Mouse (Mus musculus): ENCODE measurements around the gene Tspan9.

Gene Tspan9

DNA sequence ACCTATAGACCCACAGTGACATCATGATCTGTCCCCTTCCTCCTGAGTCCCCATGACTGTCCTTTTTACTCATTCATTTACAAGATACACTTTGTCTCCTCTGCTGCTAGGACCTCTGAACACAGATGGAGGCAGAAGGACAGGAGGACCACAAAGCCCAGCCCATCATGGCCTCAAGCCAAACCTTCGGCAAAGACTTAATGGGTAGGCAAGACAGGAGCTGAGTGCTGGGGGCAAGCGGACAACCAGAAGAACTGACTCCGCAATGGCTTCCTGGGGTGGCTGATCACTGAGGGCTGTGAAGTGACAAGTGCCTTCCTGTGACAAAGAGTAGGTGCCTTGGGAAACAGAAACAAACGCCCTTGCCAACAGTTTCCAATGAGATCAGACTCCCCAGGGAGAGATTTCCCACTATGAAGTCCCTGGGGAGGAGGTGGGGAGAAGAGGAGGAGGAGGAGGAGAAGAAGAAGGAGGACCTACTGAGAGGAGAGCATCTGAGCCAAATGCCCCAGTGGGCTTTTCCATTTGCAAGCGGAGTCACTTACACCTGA is 67.9 kb downstream of the Tspan9 start:
- DNase-seq: peak; percentile 49 to 70

- DNase-seq: no peak
These were observed 72.4 kb downstream of the Tspan9 start for GRCm38 (mm10) chr6:128070921-128071558.

DNA sequence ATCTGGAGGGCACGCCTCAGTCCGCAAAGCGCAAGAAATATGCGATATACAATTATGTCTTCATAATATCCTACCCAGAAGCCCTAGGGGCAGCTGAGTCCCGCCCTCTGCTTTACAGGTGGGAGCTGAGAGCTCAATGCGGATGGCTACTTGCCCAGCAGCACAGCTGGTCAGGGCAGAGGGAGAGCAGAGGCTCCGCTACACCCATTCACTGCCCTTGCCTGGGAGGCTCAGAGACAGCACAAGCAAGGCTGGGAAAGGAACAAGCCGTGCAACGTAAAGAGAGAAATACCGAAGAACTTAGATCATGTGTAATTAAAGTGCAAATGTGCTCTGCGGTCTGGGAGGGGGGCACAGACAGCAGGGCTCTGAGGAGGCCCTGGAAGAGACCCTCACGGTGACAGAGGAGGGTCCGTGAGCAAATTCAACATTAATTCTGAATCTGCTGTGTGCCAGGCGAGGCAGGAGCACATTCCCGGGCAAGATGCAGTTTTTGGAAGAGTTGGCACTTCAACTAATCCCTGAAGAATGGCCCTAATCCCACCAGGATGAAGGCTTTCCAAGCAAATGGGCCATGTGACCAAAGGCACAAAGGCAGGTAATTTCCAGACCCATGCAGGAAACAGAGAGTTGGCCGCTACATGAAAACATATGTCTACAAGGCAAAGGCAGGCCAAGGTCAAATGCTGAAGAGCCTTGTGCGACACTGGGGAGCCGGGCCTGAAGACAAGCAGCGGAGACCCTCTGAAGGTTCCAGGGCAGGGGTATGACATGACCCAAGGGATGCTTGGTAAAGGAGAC is 73.1 kb downstream of the Tspan9 start:
- no peak for DNase-seq

DNA sequence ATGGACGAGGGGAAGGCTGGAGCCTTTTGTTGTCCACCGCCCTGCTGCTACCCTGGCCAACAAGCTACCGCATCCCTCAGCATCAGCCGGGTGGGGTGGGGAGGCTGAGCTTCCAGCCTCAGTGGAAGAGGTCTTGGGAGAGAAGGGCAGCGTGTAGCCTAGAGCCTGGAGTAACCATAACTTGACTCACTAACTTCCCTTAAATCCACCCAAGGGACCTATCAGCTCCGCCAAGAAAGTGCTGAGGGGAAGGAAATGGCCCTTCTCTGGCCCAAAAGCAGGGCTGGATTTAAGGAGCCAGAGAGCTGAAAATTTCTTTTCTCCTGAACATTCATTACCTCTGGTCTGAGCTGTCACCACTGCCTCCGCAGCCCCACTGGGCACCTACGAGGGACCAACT is 75.2 kb downstream of the Tspan9 start:
- DNase-seq: no peak

GRCm38 (mm10) chr6:128065982-128066381 is 77.4 kb downstream of the Tspan9 start:
- peak; percentile 35 to 46 for DNase-seq

- peak; percentile 59 to 80 for DNase-seq
These were observed 79.9 kb downstream of the Tspan9 start for GRCm38 (mm10) chr6:128063501-128063900.

GRCm38 (mm10) chr6:128062784-128063183 is 80.6 kb downstream of the Tspan9 start:
- no peak for DNase-seq

DNA sequence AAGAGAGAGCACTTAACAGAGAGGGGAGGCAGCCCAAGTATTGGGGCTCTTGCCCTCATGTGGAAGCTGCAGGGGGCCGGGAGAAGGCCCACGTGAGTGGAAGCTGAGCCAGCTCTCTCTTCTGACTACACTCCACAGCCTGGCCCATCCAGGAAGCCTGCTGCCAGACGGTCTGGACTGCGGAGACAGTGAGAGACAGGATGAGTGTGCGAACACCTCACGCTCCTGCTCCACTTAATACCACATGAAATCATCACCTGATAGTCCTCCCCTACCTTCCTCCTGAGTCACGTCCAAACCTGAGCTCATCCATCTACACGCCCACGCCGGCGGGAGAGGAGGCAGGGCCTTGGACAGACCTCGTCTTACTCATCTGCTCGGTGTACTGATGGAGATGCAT is 81.2 kb downstream of the Tspan9 start:
- DNase-seq: peak; percentile 24 to 28

- DNase-seq: no peak
These were observed 82.1 kb downstream of the Tspan9 start for GRCm38 (mm10) chr6:128061342-128061741.

- DNase-seq: no peak
These were observed 84.8 kb downstream of the Tspan9 start for GRCm38 (mm10) chr6:128058570-128058969.

DNA sequence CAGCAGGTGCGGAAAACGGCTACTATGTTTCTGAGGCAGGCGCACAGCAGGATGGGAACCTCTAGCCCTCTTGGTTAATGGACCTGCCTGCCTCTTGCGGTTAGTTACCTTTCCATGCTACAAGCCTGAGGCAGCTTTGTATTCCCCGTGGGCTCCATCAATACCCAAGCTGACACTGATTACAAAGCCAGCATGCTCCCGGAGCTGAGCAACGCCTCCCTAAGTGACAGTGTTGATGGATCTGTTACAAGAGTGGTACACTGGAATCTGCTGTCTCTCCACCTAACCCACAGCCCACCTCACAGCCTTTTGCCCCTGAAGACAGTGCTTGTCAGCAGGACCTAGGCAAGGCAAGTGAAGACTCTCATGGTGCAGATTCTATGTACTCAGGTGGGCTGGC is 85.2 kb downstream of the Tspan9 start:
- DNase-seq: no peak

DNA sequence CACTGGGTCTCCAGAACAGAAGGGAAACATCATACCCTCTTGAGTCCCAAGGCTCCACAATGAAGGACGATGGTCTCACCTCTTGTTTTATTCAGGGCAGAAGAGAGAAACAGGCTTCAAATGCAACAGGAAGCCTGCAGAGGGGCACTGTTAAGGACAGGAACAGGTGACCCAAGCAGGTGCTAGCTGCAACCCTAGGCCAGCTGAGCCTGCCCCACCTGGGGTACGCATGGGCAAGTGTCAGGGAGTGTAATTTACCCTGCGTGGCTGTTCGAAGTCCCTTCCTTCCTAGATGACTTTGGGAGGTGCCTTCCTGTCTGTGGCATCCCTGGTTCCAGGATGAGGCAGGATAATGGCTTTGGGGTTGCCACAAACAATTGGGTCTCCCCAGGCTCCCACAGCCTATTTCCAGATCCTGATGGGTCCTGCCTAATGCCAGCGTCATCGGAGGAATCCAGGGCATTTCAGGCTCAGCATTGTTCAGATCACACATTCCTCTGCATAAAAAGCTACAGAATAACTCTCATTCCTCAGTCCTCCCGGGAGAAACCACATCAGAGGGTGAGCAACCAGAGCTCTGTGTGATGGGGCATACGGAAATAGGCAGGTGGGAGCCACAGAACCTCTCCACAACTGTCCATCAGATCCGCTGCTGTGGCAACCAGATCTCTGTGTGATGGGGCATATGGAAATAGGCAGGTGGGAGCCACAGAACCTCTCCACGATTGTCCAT is 90.2 kb downstream of the Tspan9 start:
- DNase-seq: no peak

GRCm38 (mm10) chr6:128047671-128048070 is 95.7 kb downstream of the Tspan9 start:
- DNase-seq: no peak

- no peak for DNase-seq
These were observed 96.2 kb downstream of the Tspan9 start for GRCm38 (mm10) chr6:128047239-128047638.

- no peak for DNase-seq
These were observed 96.6 kb downstream of the Tspan9 start for GRCm38 (mm10) chr6:128046799-128047198.

GRCm38 (mm10) chr6:128044691-128045090 is 98.7 kb downstream of the Tspan9 start:
- DNase-seq: no peak

GRCm38 (mm10) chr6:128043486-128043885 is 99.9 kb downstream of the Tspan9 start:
- no peak for DNase-seq

- no peak for DNase-seq
These were observed 101.6 kb downstream of the Tspan9 start for GRCm38 (mm10) chr6:128041836-128042235.

GRCm38 (mm10) chr6:128039077-128039766 is 104.2 kb downstream of the Tspan9 start:
- peak in 1 of 2 experiments; percentile 29 for DNase-seq

GRCm38 (mm10) chr6:128038568-128038967 is 104.8 kb downstream of the Tspan9 start:
- no peak for DNase-seq

DNA sequence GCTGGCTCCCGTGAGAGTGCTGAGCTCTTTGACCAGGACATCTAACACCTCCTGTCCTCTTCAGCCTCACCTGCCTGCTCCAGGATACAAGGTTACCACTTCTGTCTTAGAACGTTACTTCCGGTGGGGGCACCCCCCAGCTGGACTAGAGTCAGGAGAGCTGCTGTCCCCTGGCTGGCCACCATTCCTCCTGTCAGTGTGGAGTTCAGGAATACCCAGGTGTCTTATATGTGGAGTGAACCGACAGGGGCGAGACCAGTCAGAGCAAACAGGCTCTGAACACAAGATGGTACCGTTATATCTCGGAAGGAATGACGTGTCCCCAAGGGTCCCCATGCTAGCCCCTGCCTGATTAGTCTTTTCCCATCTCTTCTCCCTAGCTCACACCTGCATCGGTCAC is 106.8 kb downstream of the Tspan9 start:
- DNase-seq: no peak

GRCm38 (mm10) chr6:128035930-128036309 is 107.5 kb downstream of the Tspan9 start:
- peak in 1 of 2 experiments; percentile 27 for DNase-seq
